Mouse (Mus musculus): ENCODE data around the gene Camsap2. TPM values are rescaled to one million over a fixed set of nuclear protein-coding genes. Genes with fewer than 3 reads are reported as not detected.
A peak's percentile ranks its signal among the peaks of the same experiment; 100 is the strongest.

Camsap2 gene
- polyA plus RNA-seq, 1 experiment from 2014 or later = 8.9 TPM

- Histone ChIP-seq H3K4me1 (replicated peaks; ENCODE audit: control insufficient read depth, insufficient read depth) (no peaks in the 10 kb centered on the region), H3K27ac (replicated peaks) (no peak overlapping the region), H3K36me3 (ENCODE audit: control insufficient read depth, insufficient read depth, low read length) (no peaks in the 10 kb centered on the region), H3K4me3 (ENCODE audit: low read depth, low read length) (no peak overlapping the region), H3K9ac (ENCODE audit: low read length) (no peak overlapping the region), H3K27me3 (ENCODE audit: control insufficient read depth, insufficient read depth, low read length) (no peaks in the 10 kb centered on the region), H3K9me3 (ENCODE audit: control insufficient read depth, low read length) (no peaks in the 10 kb centered on the region), H3K4me2 (replicated peaks; ENCODE audit: low read depth) (no peak overlapping the region)
- ATAC-seq (ENCODE audit: low FRiP score, low TSS enrichment) = no peak
- DNase-seq (ENCODE audit: low spot score) = no peak
- 85% methylated on average over 5 of the region's 5 CpGs for WGBS
- TF ChIP-seq EP300 (optimal IDR thresholded peaks at IDR 0.05) = no peak
- no peak for TF ChIP-seq CTCF (IDR thresholded peaks at IDR 0.05; ENCODE audit: low read depth)
Measured at GRCm38 (mm10) chr1:136244469-136244868, 101.4 kb downstream of the Camsap2 start.

GRCm38 (mm10) chr1:136241801-136242200 is 104.1 kb downstream of the Camsap2 start:
- Histone ChIP-seq H3K4me3 (ENCODE audit: low read depth, low read length) (no peak overlapping the region), H3K9ac (ENCODE audit: low read length) (no peak overlapping the region), H3K4me2 (replicated peaks; ENCODE audit: low read depth) (no peak overlapping the region), H3K4me1 (replicated peaks; ENCODE audit: control insufficient read depth, insufficient read depth) (no peaks in the 10 kb centered on the region), H3K27me3 (ENCODE audit: control insufficient read depth, insufficient read depth, low read length) (no peaks in the 10 kb centered on the region), H3K36me3 (ENCODE audit: control insufficient read depth, insufficient read depth, low read length) (no peaks in the 10 kb centered on the region), H3K27ac (replicated peaks) (no peak overlapping the region), H3K9me3 (ENCODE audit: control insufficient read depth, low read length) (no peaks in the 10 kb centered on the region)
- WGBS = 74% methylated on average over 7 of the region's 7 CpGs
- ATAC-seq (ENCODE audit: low FRiP score, low TSS enrichment) (no peak), DNase-seq (ENCODE audit: low spot score) (no peak)
- no peak for TF ChIP-seq CTCF (IDR thresholded peaks at IDR 0.05; ENCODE audit: low read depth)

GRCm38 (mm10) chr1:136238495-136238894 is 107.4 kb downstream of the Camsap2 start:
- Histone ChIP-seq H3K9me3 (ENCODE audit: control insufficient read depth, low read length) (no peaks in the 10 kb centered on the region), H3K4me1 (replicated peaks; ENCODE audit: control insufficient read depth, insufficient read depth) (no peaks in the 10 kb centered on the region; the same call in 1 of the 2 replicates), H3K9ac (ENCODE audit: low read length) (no peak overlapping the region), H3K27ac (replicated peaks) (no peak overlapping the region), H3K4me3 (ENCODE audit: low read depth, low read length) (no peak overlapping the region), H3K27me3 (ENCODE audit: control insufficient read depth, insufficient read depth, low read length) (no peaks in the 10 kb centered on the region), H3K4me2 (replicated peaks; ENCODE audit: low read depth) (no peak overlapping the region), H3K36me3 (ENCODE audit: control insufficient read depth, insufficient read depth, low read length) (no peaks in the 10 kb centered on the region)
- 65% methylated on average over 4 of the region's 4 CpGs for WGBS
- DNase-seq (ENCODE audit: low spot score) (no peak), ATAC-seq (ENCODE audit: low FRiP score, low TSS enrichment) (peak; percentile 72)
- no peak for TF ChIP-seq EP300 (optimal IDR thresholded peaks at IDR 0.05)

GRCm38 (mm10) chr1:136234595-136235092 is 111.3 kb downstream of the Camsap2 start:
- Histone ChIP-seq H3K36me3 (ENCODE audit: control insufficient read depth, insufficient read depth, low read length) (no peaks in the 10 kb centered on the region), H3K27me3 (ENCODE audit: control insufficient read depth, insufficient read depth, low read length) (no peaks in the 10 kb centered on the region), H3K9me3 (ENCODE audit: control insufficient read depth, low read length) (no peaks in the 10 kb centered on the region), H3K4me2 (replicated peaks; ENCODE audit: low read depth) (peak overlapping the region; percentile 93), H3K4me3 (ENCODE audit: low read depth, low read length) (peak overlapping the region; percentile 55), H3K27ac (replicated peaks) (no peak overlapping the region), H3K4me1 (replicated peaks; ENCODE audit: control insufficient read depth, insufficient read depth) (no peaks in the 10 kb centered on the region; the same call in 1 of the 2 replicates), H3K9ac (ENCODE audit: low read length) (peak overlapping the region; percentile 64; the same call in 1 of the 2 replicates)
- 3% methylated on average over 9 of the region's 9 CpGs for WGBS
- ATAC-seq (ENCODE audit: low FRiP score, low TSS enrichment) (no peak), DNase-seq (ENCODE audit: low spot score) (no peak)
- TF ChIP-seq EP300 (optimal IDR thresholded peaks at IDR 0.05) = no peak
- peak; percentile 68 for TF ChIP-seq CTCF (IDR thresholded peaks at IDR 0.05; ENCODE audit: low read depth)

GRCm38 (mm10) chr1:136233892-136234594 is 111.9 kb downstream of the Camsap2 start, which contains the start of gene Inava:
Inava (minus strand) TSS chr1:136234264.
- peak within 1 kb of the TSS; percentile 55 for H3K4me3 ChIP-seq (ENCODE audit: low read depth, low read length)
- peak within 1 kb of the TSS; percentile 93 for H3K4me2 ChIP-seq (replicated peaks; ENCODE audit: low read depth)
- TF ChIP-seq EP300 (optimal IDR thresholded peaks at IDR 0.05) = no peak
- no peak for TF ChIP-seq CTCF (IDR thresholded peaks at IDR 0.05; ENCODE audit: low read depth)
- H3K36me3 ChIP-seq (ENCODE audit: control insufficient read depth, insufficient read depth, low read length) = no peaks in the 10 kb centered on the region
- DNase-seq (ENCODE audit: low spot score) = peak; percentile 69
- under 1% methylated on average over 46 of the region's 51 CpGs for WGBS
- no peaks in the 10 kb centered on the region for H3K27me3 ChIP-seq (ENCODE audit: control insufficient read depth, insufficient read depth, low read length)
- H3K9ac ChIP-seq (ENCODE audit: low read length) = peak within 1 kb of the TSS; percentile 64
- no peaks in the 10 kb centered on the region; the same call in 1 of the 2 replicates for H3K4me1 ChIP-seq (replicated peaks; ENCODE audit: control insufficient read depth, insufficient read depth)
- H3K27ac ChIP-seq (replicated peaks) = peak within 1 kb of the TSS; percentile 81
- no peak for ATAC-seq (ENCODE audit: low FRiP score, low TSS enrichment)
- no peaks in the 10 kb centered on the region for H3K9me3 ChIP-seq (ENCODE audit: control insufficient read depth, low read length)
